In the genomic region with DNA sequence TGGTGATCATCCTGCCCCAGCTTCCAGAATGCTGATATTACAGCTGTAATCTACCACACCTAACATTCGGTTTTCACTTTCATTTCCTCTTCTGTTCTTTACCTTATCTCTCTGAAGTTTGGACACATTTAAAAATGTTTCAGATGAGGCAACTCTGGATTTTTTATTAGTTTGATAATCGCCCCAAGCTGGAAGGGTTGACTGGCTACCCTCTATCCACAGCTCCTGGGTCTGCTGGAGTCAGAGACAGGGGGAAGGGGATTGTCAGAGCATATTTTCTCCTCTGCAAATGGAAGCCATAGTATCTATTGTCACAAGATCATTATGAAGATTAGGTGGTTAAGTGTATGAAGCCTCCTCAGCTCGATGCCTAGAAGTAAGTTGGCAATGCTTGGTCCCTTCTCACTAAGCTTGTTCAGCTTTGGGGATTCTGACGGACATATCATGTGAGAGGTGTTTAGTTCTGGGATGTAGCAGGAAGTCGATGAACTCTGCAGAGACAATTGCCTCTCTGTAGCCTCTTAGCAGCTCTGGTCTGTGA, we compare ENCODE assay signal across 8 mouse cellular contexts. TPM values are rescaled to one million over a fixed set of nuclear protein-coding genes. Genes with fewer than 3 reads are reported as not detected.
DNase-seq lines count a peak whose midpoint lies in the region; ATAC-seq and TF ChIP-seq lines count a peak whose summit lies in the region.

No protein-coding gene starts in this region.

- 31% methylated on average over 5 of the region's 5 CpGs for WGBS in kidney, embryonic 14.5 days
- 29% methylated on average over 5 of the region's 5 CpGs for whole genome bisulfite sequencing in forebrain, postnatal 0 days
- 4% methylated on average over 5 of the region's 5 CpGs for WGBS in liver, embryonic 16.5 days (ENCODE audit: insufficient replicate concordance)

- H3K27me3 ChIP-seq in kidney, embryonic 14.5 days (ENCODE audit: control insufficient read depth, insufficient read depth, low read length), result no peaks in the 10 kb centered on the region
- no peaks in the 10 kb centered on the region for H3K27me3 ChIP-seq in forebrain, postnatal 0 days (ENCODE audit: insufficient read depth, low read length)
- H3K27me3 ChIP-seq in liver, embryonic 16.5 days (ENCODE audit: control insufficient read depth, insufficient read depth, low read depth, low read length), result no peaks in the 10 kb centered on the region

- no peaks in the 10 kb centered on the region for H3K36me3 ChIP-seq in kidney, embryonic 14.5 days (ENCODE audit: control insufficient read depth, insufficient read depth, low read length)
- H3K36me3 ChIP-seq in forebrain, postnatal 0 days (ENCODE audit: insufficient read depth), result no peaks in the 10 kb centered on the region
- H3K36me3 ChIP-seq in liver, embryonic 16.5 days (ENCODE audit: control insufficient read depth, insufficient read depth), result no peaks in the 10 kb centered on the region; the same call in 1 of the 2 replicates

- H3K4me3 ChIP-seq in kidney, embryonic 14.5 days (ENCODE audit: low read length), result peak overlapping the region; percentile 99; the same call in 1 of the 2 replicates
- peak overlapping the region; percentile 90 for H3K4me3 ChIP-seq in forebrain, postnatal 0 days (ENCODE audit: low read depth, low read length)
- H3K4me3 ChIP-seq in liver, embryonic 16.5 days (ENCODE audit: low read depth, low read length), result peak overlapping the region; percentile 2; the same call in 1 of the 2 replicates

- peak overlapping the region; percentile 58 for H3K4me2 ChIP-seq in kidney, embryonic 14.5 days (replicated peaks; ENCODE audit: low read depth, low read length)
- peak overlapping the region; percentile 73 for H3K4me2 ChIP-seq in forebrain, postnatal 0 days (ENCODE audit: low read depth)
- H3K4me2 ChIP-seq in liver, embryonic 16.5 days (ENCODE audit: low read depth, low read length), result peak overlapping the region; percentile 82

- peak overlapping the region; percentile 97; the same call in 1 of the 2 replicates for H3K27ac ChIP-seq in kidney, embryonic 14.5 days (ENCODE audit: low read depth, low read length)
- H3K27ac ChIP-seq in forebrain, postnatal 0 days (ENCODE audit: low read depth, low read length), result peak overlapping the region; percentile 99
- H3K27ac ChIP-seq in liver, embryonic 16.5 days (ENCODE audit: low read length), result peak overlapping the region; percentile 51

- no peak for DNase-seq in kidney, adult 11 months
- DNase-seq in forebrain, postnatal 0 days, result peak; percentile 41
- peak; percentile 30 to 51 for DNase-seq in spleen, postnatal 36 days (ENCODE audit: low spot score in 2 of 2)
- no peak for DNase-seq in urinary bladder, postnatal 14 days (ENCODE audit: low spot score)
- no peak for DNase-seq in kidney, adult 9 months

- H3K9me3 ChIP-seq in kidney, embryonic 14.5 days (ENCODE audit: control insufficient read depth, low read length), result no peaks in the 10 kb centered on the region
- H3K9me3 ChIP-seq in forebrain, postnatal 0 days (ENCODE audit: low read length), result no peaks in the 10 kb centered on the region
- H3K9me3 ChIP-seq in liver, embryonic 16.5 days (replicated peaks; ENCODE audit: control insufficient read depth, low read length), result no peaks in the 10 kb centered on the region

- peak overlapping the region; percentile 100 for H3K9ac ChIP-seq in kidney, embryonic 14.5 days (ENCODE audit: low read depth, low read length)
- H3K9ac ChIP-seq in forebrain, postnatal 0 days, result peak overlapping the region; percentile 95
- no peak overlapping the region for H3K9ac ChIP-seq in liver, embryonic 16.5 days (ENCODE audit: low read depth, low read length)

- ATAC-seq in kidney, embryonic 14.5 days (ENCODE audit: low FRiP score, low TSS enrichment), result no peak
- ATAC-seq in activated CD4-positive, CD25-positive, alpha-beta regulatory T cell, adult 4 months, result peak; percentile 11
- ATAC-seq in forebrain, postnatal 0 days, result no peak
- ATAC-seq in liver, embryonic 16.5 days (ENCODE audit: low read depth), result no peak

- peaks cover 7% of the 10 kb centered on the region for H3K4me1 ChIP-seq in kidney, embryonic 14.5 days (ENCODE audit: control insufficient read depth, insufficient read depth, low read length)
- H3K4me1 ChIP-seq in forebrain, postnatal 0 days (ENCODE audit: insufficient read depth), result peaks cover 9% of the 10 kb centered on the region
- H3K4me1 ChIP-seq in liver, embryonic 16.5 days (ENCODE audit: control insufficient read depth, low read depth, low read length), result peaks cover 18% of the 10 kb centered on the region

- TF ChIP-seq CTCF in forebrain, postnatal 0 days (IDR thresholded peaks at IDR 0.05; ENCODE audit: low read depth), result no peak

RNA-seq across cellular contexts. Expression of a gene that starts 1.0 kb away (rescaled TPM):
- 88.8 and 102 TPM in 2 replicates for polyA plus RNA-seq in kidney, embryonic 14.5 days (2014; fragmentation: Nextera tagmentation; extraction: Ambion mirVana)
- 10 to 100 TPM; 56.1 to 74.4 TPM for polyA plus RNA-seq in activated CD4-positive, CD25-positive, alpha-beta regulatory T cell, adult 4 months (2017; shearing (Covaris generic))
- total RNA-seq in forebrain, postnatal 0 days (2014; rRNA removed), result 87.8 and 89.2 TPM in 2 replicates
- 19.8 and 37.2 TPM in 2 replicates for polyA plus RNA-seq in forebrain, postnatal 0 days (2015; fragmentation: Nextera tagmentation; extraction: Ambion mirVana)
- 17.1 and 17.9 TPM in 2 replicates for polyA plus RNA-seq in liver, embryonic 16.5 days (2015; fragmentation: Nextera tagmentation; extraction: Ambion mirVana)

RNA-seq across cellular contexts. Expression of a gene that starts 51.5 kb away (rescaled TPM):
- polyA plus RNA-seq in kidney, embryonic 14.5 days (2014; fragmentation: Nextera tagmentation; extraction: Ambion mirVana), result 52.1 and 56.2 TPM in 2 replicates
- polyA plus RNA-seq in activated CD4-positive, CD25-positive, alpha-beta regulatory T cell, adult 4 months (2017; shearing (Covaris generic)), result 1 to 10 TPM; 1.7 to 4.3 TPM
- total RNA-seq in forebrain, postnatal 0 days (2014; rRNA removed), result 24.1 and 38.5 TPM in 2 replicates
- polyA plus RNA-seq in forebrain, postnatal 0 days (2015; fragmentation: Nextera tagmentation; extraction: Ambion mirVana), result 37.5 and 46.4 TPM in 2 replicates
- 9.5 and 10.4 TPM in 2 replicates for polyA plus RNA-seq in liver, embryonic 16.5 days (2015; fragmentation: Nextera tagmentation; extraction: Ambion mirVana)

Comparison
In these comparisons a context has a peak if more than half of its experiments do, and no peak if none do; other contexts are left out.
1. H3K4me3 ChIP-seq: peak in every context shown above with its lines; median percentile 99 in kidney, embryonic 14.5 days; 90 in forebrain, postnatal 0 days; 2 in liver, embryonic 16.5 days.
2. DNase-seq: peak in forebrain, postnatal 0 days (single experiment) and spleen, postnatal 36 days (2 of 2); none in kidney, adult 11 months (single experiment), urinary bladder, postnatal 14 days (single experiment) and kidney, adult 9 months (single experiment).
3. Peak in every context shown above with its lines, with median percentiles within 50 percentile points of each other: H3K27ac ChIP-seq and H3K4me2 ChIP-seq.